Comparison of ENCODE assay signal across 8 mouse cellular contexts in genomic region chr12:3808396-3808981, GRCm38 (mm10). TPM values are rescaled to one million over a fixed set of nuclear protein-coding genes. Genes with fewer than 3 reads are reported as not detected.
DNase-seq lines count a peak whose midpoint lies in the region; ATAC-seq and TF ChIP-seq lines count a peak whose summit lies in the region.

No protein-coding gene starts in this region.

- peak; percentile 56 for ATAC-seq in kidney, postnatal 0 days (replicated peaks; ENCODE audit: low FRiP score, low read depth)
- ATAC-seq in activated CD4-positive, CD25-positive, alpha-beta regulatory T cell, adult 4 months: no peak

- TF ChIP-seq CTCF in kidney, postnatal 0 days (IDR thresholded peaks at IDR 0.05; ENCODE audit: low read depth): no peak

- no peak for TF ChIP-seq POLR2A in myocyte (IDR thresholded peaks at IDR 0.05; ENCODE audit: insufficient read length, low read depth)

- intact Hi-C loops in heart, postnatal 14 days (cut with DNase I): loop anchor here (5.0 kb wide), 1 partner anchor 64 kb away; no protein-coding TSS in a partner anchor

- H3K36me3 ChIP-seq in heart, embryonic 10.5 days: no peaks in the 10 kb centered on the region
- H3K36me3 ChIP-seq in kidney, postnatal 0 days (ENCODE audit: insufficient read depth, low read length): no peaks in the 10 kb centered on the region
- no peaks in the 10 kb centered on the region for H3K36me3 ChIP-seq in myocyte (ENCODE audit: control insufficient read depth, insufficient read depth)

- peaks cover 25% of the 10 kb centered on the region; the same call in 1 of the 2 replicates for H3K27me3 ChIP-seq in heart, embryonic 10.5 days (ENCODE audit: insufficient read depth, poor library complexity, severe bottlenecking)
- H3K27me3 ChIP-seq in kidney, postnatal 0 days (ENCODE audit: insufficient read depth, low read length): no peaks in the 10 kb centered on the region
- H3K27me3 ChIP-seq in myocyte (ENCODE audit: control insufficient read depth, insufficient read depth, insufficient read length): peaks cover 5% of the 10 kb centered on the region

- H3K79me2 ChIP-seq in myocyte (ENCODE audit: control insufficient read depth, insufficient read depth): peaks cover 8% of the 10 kb centered on the region

- no peaks in the 10 kb centered on the region for H3K9me3 ChIP-seq in heart, embryonic 10.5 days
- no peaks in the 10 kb centered on the region for H3K9me3 ChIP-seq in kidney, postnatal 0 days (replicated peaks; ENCODE audit: low read length)

- H3K27ac ChIP-seq in heart, embryonic 10.5 days: peak overlapping the region; percentile 97
- H3K27ac ChIP-seq in kidney, postnatal 0 days: peak overlapping the region; percentile 98

- 3% methylated on average over 10 of the region's 10 CpGs for WGBS in heart, embryonic 10.5 days
- 4% methylated on average over 10 of the region's 10 CpGs for WGBS in kidney, postnatal 0 days

- H3K4me2 ChIP-seq in kidney, postnatal 0 days (ENCODE audit: low read length): peak overlapping the region; percentile 80
- peak overlapping the region; percentile 73 for H3K4me2 ChIP-seq in myocyte (ENCODE audit: low read depth)

- H3ac ChIP-seq in myocyte (ENCODE audit: control insufficient read depth, insufficient read length): peak overlapping the region; percentile 89

- peak overlapping the region; percentile 94 for H3K9ac ChIP-seq in kidney, postnatal 0 days (ENCODE audit: low read depth, low read length)

- H3K4me1 ChIP-seq in heart, embryonic 10.5 days: peaks cover 64% of the 10 kb centered on the region
- H3K4me1 ChIP-seq in kidney, postnatal 0 days (replicated peaks; ENCODE audit: insufficient read depth, low read length): peaks cover 40% of the 10 kb centered on the region

- DNase-seq in heart, embryonic 10.5 days (ENCODE audit: low spot score): no peak
- no peak for DNase-seq in heart, postnatal 14 days
- peak; percentile 47 for DNase-seq in ZHBTc4 (ENCODE audit: low read depth, low spot score)
- DNase-seq in gastrocnemius, postnatal 25 days: peak; percentile 84
- DNase-seq in kidney, postnatal 0 days (ENCODE audit: low spot score): peak; percentile 58
- DNase-seq in urinary bladder, postnatal 14 days (ENCODE audit: low spot score): no peak

- peak overlapping the region; percentile 89 for H3K4me3 ChIP-seq in heart, embryonic 10.5 days
- H3K4me3 ChIP-seq in kidney, postnatal 0 days (replicated peaks; ENCODE audit: low read depth, low read length): peak overlapping the region; percentile 97
- peak overlapping the region; percentile 18 for H3K4me3 ChIP-seq in myocyte

TF ChIP-seq in myocyte, 11 proteins besides CTCF, POLR2A, EP300 and RAD21:
- TF ChIP-seq MYOG (IDR thresholded peaks at IDR 0.05; ENCODE audit: control insufficient read depth in 1 of 3, insufficient read depth in 1 of 3, insufficient read length in 2 of 3, low read depth in 2 of 3) (no peak), MAX (IDR thresholded peaks at IDR 0.05; ENCODE audit: low read depth) (no peak), MYOD1 (IDR thresholded peaks at IDR 0.05; ENCODE audit: control insufficient read depth in 1 of 3, insufficient read length in 2 of 3, low read depth in 2 of 3) (peak in 1 of 3 experiments; percentile 67)

RNA-seq across cellular contexts. Expression of gene Dnmt3a, which starts 2.7 kb away (rescaled TPM):
- 148 and 154 TPM in 2 replicates for polyA plus RNA-seq in heart, embryonic 10.5 days (2016; fragmentation: Nextera tagmentation; extraction: Ambion mirVana)
- total RNA-seq in heart, postnatal 14 days (2021): 100 to 1,000 TPM; 118 to 122 TPM
- 100 to 1,000 TPM; 107 to 110 TPM for total RNA-seq in gastrocnemius, postnatal 25 days (2021)
- polyA plus RNA-seq in kidney, postnatal 0 days (2015; fragmentation: Nextera tagmentation; extraction: Ambion mirVana): 96.5 and 112 TPM in 2 replicates
- 4.6 TPM for polyA plus RNA-seq in myocyte (2012; fragmentation: generic; extraction: Trizol)
- polyA plus RNA-seq in activated CD4-positive, CD25-positive, alpha-beta regulatory T cell, adult 4 months (2017; shearing (Covaris generic)): 10 to 100 TPM; 17.9 to 22.9 TPM

Comparison
In these comparisons a context has a peak if more than half of its experiments do, and no peak if none do; other contexts are left out.
1. DNase-seq: peak in ZHBTc4 (single experiment), gastrocnemius, postnatal 25 days (single experiment) and kidney, postnatal 0 days (single experiment); none in heart, embryonic 10.5 days (single experiment), heart, postnatal 14 days (0 of 2) and urinary bladder, postnatal 14 days (single experiment).
2. H3K4me3 ChIP-seq: peak in every context shown above with its lines; median percentile 97 in kidney, postnatal 0 days; 89 in heart, embryonic 10.5 days; 18 in myocyte.